Mouse (Mus musculus) gastrocnemius, postnatal 25 days (tissue): ENCODE data around the gene Mnt. TPM values are rescaled to one million over a fixed set of nuclear protein-coding genes. Genes with fewer than 3 reads are reported as not detected.
A peak's percentile ranks its signal among the peaks of the same experiment; 100 is the strongest.
"Not testable (repeated sequence)": the region's sequence is repeated elsewhere in the genome, so short reads cannot be mapped to it uniquely, and the experiment has no call there.

Experiments
- DNase-seq: peaks from one replicate; pipeline ENCODE4 v3.0.0; 2022
- long read RNA-seq, 2 experiments: library from polyadenylated mRNA; stranded (forward); transcript quantifications; one replicate each; pipeline ENCODE4 v2.0.0; 2021
- total RNA-seq, 2 experiments: library from RNA; stranded (reverse); gene quantifications; 1 replicate in 1 of 2; 2 replicates in 1 of 2; pipeline ENCODE4 v1.2.3; 2021

Gene Mnt
- total RNA-seq = 1 to 10 TPM; 5.3 to 5.6 TPM
- long read RNA-seq, experiment 1 = 0 reads
- long read RNA-seq, experiment 2, partial matches to known transcripts = 2 of 2 reads
- long read RNA-seq, experiment 2, other reads (novel, unspliced or antisense) = 0 of 2 reads

GRCm38 (mm10) chr11:74830256-74831161, at the start of gene Mnt:
Gene Mnt, plus strand, starts transcription at chr11:74830920.
- peak; percentile 100 for DNase-seq

GRCm38 (mm10) chr11:74792874-74793273, 37.8 kb upstream of the Mnt start:
- no peak for DNase-seq

DNA sequence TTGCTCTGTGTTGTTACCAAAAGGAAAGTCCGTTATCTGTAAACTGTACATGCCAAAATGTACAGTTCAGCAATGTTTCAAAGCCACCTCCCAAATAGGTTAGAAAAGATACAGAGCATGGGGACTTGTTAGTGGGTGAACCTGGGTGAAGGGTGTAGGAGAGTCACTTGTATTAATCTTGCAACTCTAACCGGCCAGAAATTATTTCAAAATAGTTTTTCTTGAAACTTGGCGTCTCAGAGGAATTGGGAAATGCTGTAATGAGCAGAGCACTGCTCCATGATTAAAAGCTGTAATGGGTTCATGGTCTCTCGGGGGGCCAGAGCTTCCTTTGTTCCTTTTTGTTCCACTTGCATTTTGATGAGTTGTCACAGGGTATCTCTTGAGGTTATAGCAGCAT, 30.1 kb upstream of the Mnt start:
- DNase-seq = no peak

GRCm38 (mm10) chr11:74804081-74804627, 26.6 kb upstream of the Mnt start:
- no peak for DNase-seq

DNA sequence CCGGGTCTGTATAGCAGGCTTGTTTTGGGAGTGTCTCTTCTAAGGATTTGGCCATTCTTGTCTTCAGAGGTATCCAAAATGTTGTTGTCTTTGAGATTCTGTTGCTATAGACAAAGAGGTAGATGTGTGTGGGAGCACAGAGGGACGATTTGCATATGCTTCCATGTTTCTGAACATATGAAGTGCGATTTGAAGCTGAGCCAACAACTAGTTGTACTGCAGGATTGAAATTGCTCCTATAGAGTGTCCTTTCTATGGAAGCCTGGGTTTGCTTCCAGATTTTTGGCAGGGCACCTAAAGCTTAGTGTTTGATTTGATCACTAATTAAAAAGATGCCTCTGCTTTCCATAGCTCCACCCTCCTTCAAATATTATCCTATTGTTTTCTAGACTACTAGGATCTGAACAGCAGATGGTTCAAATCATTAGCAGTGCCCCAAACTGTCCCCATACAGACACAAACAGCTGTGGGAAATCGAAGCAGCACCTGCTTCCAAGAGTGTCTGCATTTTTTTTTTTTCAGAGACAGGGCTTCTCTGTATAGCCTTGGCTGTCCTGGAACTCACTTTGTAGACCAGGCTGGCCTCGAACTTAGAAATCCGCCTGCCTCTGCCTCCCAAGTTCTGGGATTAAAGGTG, 23.4 kb upstream of the Mnt start:
- DNase-seq = no peak

DNA sequence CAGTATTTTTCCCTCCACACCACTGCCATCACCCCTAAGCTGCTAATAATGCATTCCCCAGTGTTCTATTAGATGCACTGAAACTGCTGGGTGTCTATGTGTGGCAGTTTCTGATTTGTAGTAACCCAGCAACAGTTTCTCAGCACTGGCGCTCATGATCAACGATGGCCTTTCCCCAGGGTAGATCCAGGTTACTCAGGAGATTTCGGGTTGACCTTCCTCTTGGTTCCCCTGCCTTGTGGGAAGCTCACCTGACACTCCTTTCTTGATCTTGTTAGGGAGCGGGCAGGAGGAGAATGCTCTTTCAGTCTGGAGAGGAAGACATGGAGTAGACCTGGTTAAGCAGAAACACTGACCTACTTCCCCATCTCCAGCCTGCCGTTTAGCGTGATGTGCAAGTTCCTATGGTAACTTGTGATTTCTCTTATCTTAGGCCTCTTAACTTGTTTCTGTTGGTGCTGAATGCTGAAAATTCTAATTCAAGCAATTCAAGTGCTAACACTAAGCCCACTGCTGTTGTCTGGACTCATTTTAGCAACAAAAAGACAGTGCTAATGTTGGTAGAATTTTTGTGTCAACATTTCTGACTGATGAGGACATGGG, 22.4 kb upstream of the Mnt start:
- no peak for DNase-seq

DNA sequence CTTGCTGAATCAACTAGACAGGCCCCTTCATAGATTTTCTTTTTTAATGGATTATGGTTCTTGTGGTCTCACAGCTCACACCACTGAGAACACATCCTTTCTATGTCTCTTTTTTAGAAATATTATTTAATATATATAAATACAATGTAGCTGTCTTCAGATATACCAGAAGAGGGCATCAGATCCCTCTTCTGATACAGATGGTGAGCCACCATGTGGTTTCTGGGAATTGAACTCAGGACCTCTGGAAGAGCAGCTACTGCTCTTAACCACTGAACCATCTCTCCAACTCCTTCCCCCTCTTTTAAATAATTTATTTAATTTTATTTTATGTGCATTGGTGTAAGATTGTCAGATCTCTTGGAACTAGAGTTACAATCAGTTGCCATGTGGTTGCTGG, 20.6 kb upstream of the Mnt start:
- no peak for DNase-seq

- DNase-seq = not testable (repeated sequence)
Measured at GRCm38 (mm10) chr11:74811027-74811426, 19.7 kb upstream of the Mnt start.

- no peak for DNase-seq
Measured at GRCm38 (mm10) chr11:74811538-74811937, 19.2 kb upstream of the Mnt start.

DNA sequence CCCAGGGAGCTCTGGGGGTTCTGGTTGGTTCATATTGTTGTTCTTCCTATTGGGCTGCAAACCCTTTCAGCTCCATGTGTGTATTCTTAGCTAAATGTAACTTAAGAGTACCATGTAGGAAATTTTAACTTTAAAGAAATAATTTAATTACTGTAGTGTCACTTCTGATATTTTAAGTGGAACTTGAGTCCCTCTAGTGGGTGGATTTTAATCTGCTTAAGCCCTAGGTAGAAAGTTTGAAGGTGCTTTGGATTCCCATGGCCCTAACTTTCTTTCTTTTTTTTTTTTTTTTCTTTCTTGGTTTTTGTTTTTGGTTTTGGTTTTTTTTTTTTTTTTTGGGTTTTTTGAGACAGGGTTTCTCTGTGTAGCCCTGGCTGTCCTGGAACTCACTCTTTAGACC, 14.9 kb upstream of the Mnt start:
- no peak for DNase-seq

- no peak for DNase-seq
Measured at GRCm38 (mm10) chr11:74820921-74821320, 9.8 kb upstream of the Mnt start.

- DNase-seq = no peak
Measured at GRCm38 (mm10) chr11:74821463-74821862, 9.3 kb upstream of the Mnt start.

DNA sequence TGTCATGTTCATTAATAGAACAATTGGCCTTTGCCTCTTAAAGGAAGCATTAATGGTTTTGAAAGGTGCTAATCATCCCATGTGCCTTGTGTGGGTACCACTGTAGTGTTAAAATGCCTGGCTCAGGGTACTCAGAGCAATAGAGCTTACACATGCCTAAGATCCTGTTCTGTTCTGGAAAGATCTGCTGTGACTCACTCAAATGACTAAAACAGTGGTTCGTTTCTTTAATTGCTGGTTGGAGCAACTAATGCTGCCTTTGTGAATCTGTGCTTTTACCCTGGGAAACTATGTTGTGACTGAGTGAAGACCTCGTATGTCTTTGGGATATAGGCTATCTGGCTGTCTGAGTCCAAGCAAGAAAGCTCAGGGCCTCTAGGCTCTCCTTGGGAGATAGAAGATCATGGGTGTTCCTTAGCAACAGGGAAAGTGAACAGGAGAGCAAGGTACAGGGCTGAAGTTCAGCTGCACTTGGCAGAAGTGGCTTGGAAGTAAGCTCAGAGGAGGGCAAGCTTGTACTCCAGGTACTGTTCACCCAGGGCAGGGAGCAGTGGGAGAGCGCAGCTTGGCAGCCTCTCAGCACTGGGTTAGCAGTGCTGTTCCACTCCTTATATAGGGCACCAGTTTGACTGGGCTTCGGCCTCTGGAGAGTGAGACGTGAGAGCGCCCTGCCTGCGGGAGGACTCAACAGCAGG, 7.8 kb upstream of the Mnt start:
- no peak for DNase-seq

- DNase-seq = no peak
Measured at GRCm38 (mm10) chr11:74826151-74826550, 4.6 kb upstream of the Mnt start.

DNA sequence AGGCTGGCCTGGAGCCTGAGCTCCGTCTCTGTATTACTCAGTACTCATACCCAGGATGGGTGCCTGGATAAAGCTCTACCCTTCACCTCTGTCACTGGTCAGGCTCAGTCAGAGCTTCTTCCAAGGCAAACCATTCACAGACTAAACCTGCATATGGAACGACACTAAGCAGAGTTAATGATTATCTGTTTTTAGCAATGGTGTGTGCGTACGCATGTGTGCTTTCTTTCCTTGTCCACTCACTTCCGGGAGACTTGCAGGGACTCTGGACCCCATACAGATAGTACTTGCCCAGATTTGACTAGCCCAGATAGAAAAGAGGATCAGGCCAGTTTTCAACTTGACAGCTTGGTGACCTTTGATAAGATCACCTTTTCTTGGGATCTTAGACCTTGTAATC, 4.0 kb upstream of the Mnt start:
- no peak for DNase-seq

DNA sequence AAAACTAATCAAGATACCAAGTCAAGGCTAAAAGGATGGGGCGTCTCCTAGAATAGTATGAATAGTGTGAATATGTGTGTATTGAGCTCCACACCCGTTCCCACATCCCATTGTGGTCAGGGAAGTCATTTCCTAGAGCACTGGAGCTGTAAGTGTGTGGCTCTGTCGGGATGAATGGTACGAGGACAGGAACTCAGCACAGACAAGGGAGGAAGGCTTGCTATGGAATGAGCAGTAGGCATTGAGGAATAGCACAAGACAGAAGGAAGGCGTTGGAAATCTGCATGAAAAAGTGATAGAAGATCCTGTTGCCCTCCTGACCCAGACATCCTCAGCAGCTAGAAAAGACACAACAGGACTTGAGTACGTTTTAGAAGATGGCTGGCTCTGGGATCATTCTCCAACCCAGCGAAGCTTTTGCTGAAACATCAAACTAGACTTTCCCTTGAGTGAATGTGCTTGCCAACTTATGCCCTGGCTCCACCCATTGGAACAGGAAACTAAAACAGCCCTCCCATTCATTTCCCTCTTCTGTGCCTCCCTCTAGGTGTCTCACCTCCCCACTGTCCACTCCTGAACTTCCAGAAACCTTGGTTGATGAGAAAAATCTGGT, 2.8 kb upstream of the Mnt start:
- DNase-seq = no peak

GRCm38 (mm10) chr11:74828404-74828931, 2.3 kb upstream of the Mnt start:
- DNase-seq = no peak

DNA sequence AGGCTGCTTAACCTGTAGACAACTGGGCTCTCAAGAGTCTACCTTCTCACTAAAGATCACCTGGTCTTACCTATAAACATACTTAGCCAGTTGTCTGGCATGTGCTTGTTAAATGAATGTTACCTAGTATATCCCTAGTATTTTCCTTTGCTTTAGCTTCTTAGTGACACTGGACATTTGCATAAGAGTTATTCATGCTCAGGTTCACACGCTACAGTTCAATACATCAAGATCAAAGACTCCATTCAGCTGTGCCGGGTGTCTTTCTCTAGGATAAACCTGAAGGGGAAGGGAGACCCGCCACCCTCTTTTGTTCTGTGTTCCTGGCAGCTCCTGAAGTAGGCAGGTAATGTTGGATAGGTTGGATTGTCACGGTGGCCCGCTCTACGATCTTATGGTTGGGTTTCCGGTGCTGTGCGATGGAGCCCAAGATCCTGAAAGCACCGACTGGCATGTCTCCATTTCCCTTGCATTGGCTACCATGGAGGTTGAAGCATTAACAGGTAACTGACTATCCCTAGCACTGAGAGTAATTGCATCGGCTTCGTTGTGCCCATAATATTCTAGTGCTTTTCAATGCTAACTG, 1.7 kb upstream of the Mnt start:
- no peak for DNase-seq

DNA sequence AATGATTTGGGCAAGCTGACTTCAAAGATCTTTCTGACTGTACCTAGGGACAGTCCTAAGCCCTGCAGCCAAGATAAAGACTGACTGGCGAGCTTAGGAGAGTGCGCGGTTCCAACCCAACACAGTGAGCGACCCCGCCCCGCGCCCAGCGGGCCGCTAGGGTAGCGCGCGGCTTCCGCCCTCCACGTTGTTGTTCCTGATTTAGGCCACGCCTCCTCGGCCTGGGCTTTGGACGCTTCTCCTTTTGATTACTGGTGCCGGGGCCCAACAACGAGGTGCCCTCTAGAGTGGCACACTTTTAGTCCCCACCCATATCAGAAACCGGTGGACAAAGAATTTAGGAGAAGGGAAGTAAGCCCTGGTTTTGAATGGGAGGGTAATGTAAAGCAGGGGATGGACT, 908 bp upstream of the Mnt start:
- peak; percentile 85 for DNase-seq

DNA sequence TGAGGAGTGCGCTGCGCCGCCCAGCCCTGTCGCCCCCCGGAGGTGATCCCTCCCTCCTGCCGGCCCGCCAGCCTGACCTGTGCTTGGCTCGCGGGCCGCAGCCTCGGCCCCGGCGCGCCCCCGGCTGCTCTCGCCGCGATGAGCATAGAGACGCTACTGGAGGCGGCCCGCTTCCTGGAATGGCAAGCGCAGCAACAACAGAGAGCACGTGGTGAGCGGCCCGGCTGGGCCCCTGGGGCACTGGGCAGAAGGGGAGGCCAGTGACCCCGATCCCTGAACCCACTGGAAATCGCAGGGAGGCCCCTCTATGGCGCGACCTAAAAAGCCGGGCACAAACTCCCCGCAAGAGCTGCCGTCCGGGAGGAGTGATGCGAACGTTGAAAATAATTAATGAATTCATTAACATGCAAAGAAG, 478 bp downstream of the Mnt start:
- peak; percentile 63 for DNase-seq
